Mouse (Mus musculus) left cerebral cortex, postnatal 10 days (tissue): Measurements from ENCODE around the gene Pianp. TPM values are rescaled to one million over a fixed set of nuclear protein-coding genes. Genes with fewer than 3 reads are reported as not detected.

Source experiments
- total RNA-seq, 2 experiments: library from RNA; stranded (reverse); gene quantifications; 2 replicates each; pipeline ENCODE4 v1.2.3; 2021

Pianp gene
- total RNA-seq, 2 experiments from 2014 or later, result 116 TPM

Other genes starting within 250 kb of the Pianp start
- gene Gm45234, start 240.7 kb upstream of the Pianp start, total RNA-seq, result not detected
- 100 to 1,000 TPM; 156 to 158 TPM for gene Atn1, start 240.2 kb upstream of the Pianp start, total RNA-seq
- gene Eno2, start 227.0 kb upstream of the Pianp start, total RNA-seq, result 100 to 1,000 TPM; 466 to 486 TPM
- under 1 TPM; 0.41 to 0.77 TPM for gene Lrrc23, start 217.0 kb upstream of the Pianp start, total RNA-seq
- gene Spsb2, start 188.0 kb upstream of the Pianp start, total RNA-seq, result 1 to 10 TPM; 4.4 to 5.3 TPM
- 100 to 1,000 TPM; 512 to 527 TPM for gene Tpi1, start 182.4 kb upstream of the Pianp start, total RNA-seq
- gene Usp5, start 167.2 kb upstream of the Pianp start, total RNA-seq, result 100 to 1,000 TPM; 194 to 200 TPM
- 1 to 10 TPM; 2.8 to 4.4 TPM for gene Cdca3, start 167.1 kb upstream of the Pianp start, total RNA-seq
- gene Gnb3, start 156.4 kb upstream of the Pianp start, total RNA-seq, result under 1 TPM; 0.19 to 0.28 TPM
- 10 to 100 TPM; 30.7 to 32.5 TPM for gene P3h3, start 138.9 kb upstream of the Pianp start, total RNA-seq
- gene Gpr162, start 132.7 kb upstream of the Pianp start, total RNA-seq, result 100 to 1,000 TPM; 214 to 216 TPM
- gene Cd4, start 108.5 kb upstream of the Pianp start, total RNA-seq, result 1 to 10 TPM; 1.2 to 3.7 TPM
- 1 to 10 TPM; 1.4 to 1.5 TPM for gene Lag3, start 85.0 kb upstream of the Pianp start, total RNA-seq
- gene Ptms, start 76.6 kb upstream of the Pianp start, total RNA-seq, result 1,000 to 10,000 TPM; 1,368 to 1,394 TPM
- gene Mlf2, start 65.3 kb upstream of the Pianp start, total RNA-seq, result 100 to 1,000 TPM; 597 to 610 TPM
- gene Cops7a, start 31.2 kb upstream of the Pianp start, total RNA-seq, result 100 to 1,000 TPM; 115 to 116 TPM
- gene Zfp384, start 12.5 kb downstream of the Pianp start, total RNA-seq, result 10 to 100 TPM; 41.0 to 41.2 TPM
- 10 to 100 TPM; 56.9 to 59.9 TPM for gene Ing4, start 43.1 kb downstream of the Pianp start, total RNA-seq
- gene Acrbp, start 53.0 kb downstream of the Pianp start, total RNA-seq, result 1 to 10 TPM; 8.0 to 8.7 TPM
- 1 to 10 TPM in 1 of 2 experiments, under 1 TPM in 1; 0.45 to 1.0 TPM for gene Lpar5, start 71.2 kb downstream of the Pianp start, total RNA-seq
- gene Chd4, start 99.3 kb downstream of the Pianp start, total RNA-seq, result 100 to 1,000 TPM; 147 to 157 TPM
- 10 to 100 TPM; 32.4 to 35.6 TPM for gene Nop2, start 135.2 kb downstream of the Pianp start, total RNA-seq
- 10 to 100 TPM; 38.7 to 40.2 TPM for gene Iffo1, start 148.5 kb downstream of the Pianp start, total RNA-seq
- gene Gapdh, start 169.8 kb downstream of the Pianp start, total RNA-seq, result 1,000 to 10,000 TPM; 1,896 to 1,966 TPM
- 10 to 100 TPM; 31.7 to 32.7 TPM for gene Ncapd2, start 195.0 kb downstream of the Pianp start, total RNA-seq
- gene Mrpl51, start 195.1 kb downstream of the Pianp start, total RNA-seq, result 10 to 100 TPM; 70.1 to 78.7 TPM
- 10 to 100 TPM; 25.7 to 26.5 TPM for gene Vamp1, start 218.9 kb downstream of the Pianp start, total RNA-seq
- 1 to 10 TPM; 2.4 to 2.5 TPM for gene Tapbpl, start 235.2 kb downstream of the Pianp start, total RNA-seq
- not detected for gene Cd27, start 240.3 kb downstream of the Pianp start, total RNA-seq